Mouse (Mus musculus) stomach, postnatal 0 days (tissue): Measurements from ENCODE around the gene Gdap1l1. TPM values are rescaled to one million over a fixed set of nuclear protein-coding genes. Genes with fewer than 3 reads are reported as not detected.
A peak's percentile ranks its signal among the peaks of the same experiment; 100 is the strongest.

ENCODE experiments used
- ATAC-seq: fragments of 200-750 bp; cut with Nextera tagmentation; 2 replicates; pipeline ENCODE4 v1.8.0; 2017; ENCODE audit not compliant: low FRiP score, low TSS enrichment
- DNase-seq: peaks from one replicate; pipeline ENCODE4 v3.0.0-alpha.2; 2016; ENCODE audit warnings: low spot score
- H3K27ac ChIP-seq: fragments of 300-500 bp; sonication (generic); replicated peaks from 2 replicates; pipeline ENCODE4 v1.5.1; 2014; ENCODE audit warnings: mild to moderate bottlenecking, control low read depth
- H3K27me3 ChIP-seq: fragments of 300-500 bp; sonication (generic); 2 replicates; pipeline ENCODE4 v1.6.1; 2014; ENCODE audit warnings: low read length; ENCODE audit not compliant: control insufficient read depth, insufficient read depth
- H3K36me3 ChIP-seq: fragments of 300-500 bp; sonication (generic); 2 replicates; pipeline ENCODE4 v1.6.1; 2014; ENCODE audit warnings: low read length, mixed read lengths; ENCODE audit not compliant: control insufficient read depth, insufficient read depth
- H3K4me1 ChIP-seq: fragments of 300-500 bp; sonication (generic); replicated peaks from 2 replicates; pipeline ENCODE4 v1.6.1; 2014; ENCODE audit warnings: antibody characterized with exemption; ENCODE audit not compliant: control insufficient read depth, insufficient read depth
- H3K4me2 ChIP-seq: fragments of 300-500 bp; sonication (generic); replicated peaks from 2 replicates; pipeline ENCODE4 v1.6.1; 2014; ENCODE audit warnings: low read depth, mild to moderate bottlenecking, control low read depth, moderate library complexity
- H3K4me3 ChIP-seq: fragments of 300-500 bp; sonication (generic); 2 replicates; pipeline ENCODE4 v1.5.1; 2014; ENCODE audit warnings: low read depth, low read length, control low read depth
- H3K9ac ChIP-seq: fragments of 300-500 bp; sonication (generic); 2 replicates; pipeline ENCODE4 v1.6.1; 2014; ENCODE audit warnings: mild to moderate bottlenecking, low read length, control low read depth, mixed read lengths
- H3K9me3 ChIP-seq: fragments of 300-500 bp; sonication (generic); 2 replicates; pipeline ENCODE4 v1.6.1; 2016; ENCODE audit warnings: low read length; ENCODE audit not compliant: control insufficient read depth
- CTCF ChIP-seq: IDR thresholded peaks from 2 replicates; pipeline ENCODE4 v1.5.1; 2016; ENCODE audit warnings: antibody characterized with exemption, low read depth, mild to moderate bottlenecking, moderate library complexity
- EP300 ChIP-seq: optimal IDR thresholded peaks from 2 replicates; pipeline ENCODE3; 2016; ENCODE audit warnings: antibody characterized with exemption
- WGBS: fragments of 180-500 bp; shearing (Covaris S2); extraction: QIAGEN DNeasy Blood & Tissue Kit; methylation state at CpG from one replicate; pipeline ENCODE4 v1.1.7; 2014; 5-methylcytosine and 5-hydroxymethylcytosine counted together
- polyA plus RNA-seq: library from polyadenylated mRNA; unstranded; fragments of >200 nt; fragmentation: Nextera tagmentation; extraction: Ambion mirVana; gene quantifications from 2 replicates; pipeline ENCODE4 v1.2.1, GENCODE M21; 2015

Gene Gdap1l1
- polyA plus RNA-seq, 1 experiment from 2014 or later = 1.9 TPM

DNA sequence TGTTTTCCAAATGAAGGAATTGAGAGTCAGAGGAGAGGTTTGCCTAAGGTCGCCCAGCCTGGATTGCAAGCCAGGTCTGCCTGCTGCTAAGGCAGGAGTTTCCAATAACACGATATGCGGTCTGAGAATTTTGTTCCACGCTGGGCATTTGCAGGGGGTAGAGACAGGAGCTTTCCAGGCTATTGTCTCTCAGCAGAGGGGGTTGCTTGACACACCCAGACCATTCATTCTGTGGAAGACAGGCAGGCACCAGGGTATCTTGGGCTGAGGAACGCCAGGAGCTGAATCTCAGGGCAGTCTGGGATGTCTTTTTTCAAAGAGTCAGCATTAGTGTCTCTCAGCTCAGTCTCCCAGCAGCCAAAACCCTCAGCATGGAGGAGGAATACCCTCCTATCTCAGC is 54.8 kb downstream of the Gdap1l1 start:
- Histone ChIP-seq H3K4me1 (no peaks in the 10 kb centered on the region), H3K9me3 (no peaks in the 10 kb centered on the region), H3K27ac (no peak overlapping the region), H3K27me3 (no peaks in the 10 kb centered on the region), H3K36me3 (no peaks in the 10 kb centered on the region), H3K4me2 (no peak overlapping the region), H3K4me3 (no peak overlapping the region), H3K9ac (no peak overlapping the region)
- TF ChIP-seq EP300 (no peak), CTCF (no peak)
- 34% methylated on average over 5 of the region's 5 CpGs for WGBS
- DNase-seq (peak; percentile 13), ATAC-seq (no peak)

DNA sequence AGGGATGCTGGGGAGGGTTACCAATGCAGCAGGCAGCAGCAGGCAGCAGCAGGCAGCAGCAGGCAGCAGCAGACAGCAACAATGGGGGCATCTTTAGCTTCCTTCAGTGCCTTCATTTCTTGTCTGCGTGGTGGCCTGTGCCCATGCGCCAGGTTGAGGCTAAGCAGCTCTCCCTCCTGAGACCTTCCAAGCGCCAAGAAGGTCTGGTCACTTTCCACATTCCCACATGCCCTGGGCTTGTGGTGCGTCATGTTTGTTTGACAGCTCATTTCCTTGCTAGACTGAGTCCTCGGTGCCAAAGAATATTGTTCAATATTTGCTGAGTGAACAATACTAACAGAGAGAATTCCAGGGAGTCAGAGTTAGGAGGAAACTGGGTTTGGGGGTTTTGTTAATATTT is 55.7 kb downstream of the Gdap1l1 start:
- Histone ChIP-seq H3K9ac (no peak overlapping the region), H3K9me3 (no peaks in the 10 kb centered on the region), H3K27me3 (no peaks in the 10 kb centered on the region), H3K27ac (peak overlapping the region; percentile 63), H3K36me3 (no peaks in the 10 kb centered on the region), H3K4me3 (no peak overlapping the region), H3K4me2 (peak overlapping the region; percentile 23; the same call in 1 of the 2 replicates), H3K4me1 (no peaks in the 10 kb centered on the region)
- ATAC-seq (peak; percentile 93), DNase-seq (peak; percentile 81)
- WGBS = 10% methylated on average over 5 of the region's 5 CpGs
- TF ChIP-seq EP300 = no peak
- no peak for TF ChIP-seq CTCF

DNA sequence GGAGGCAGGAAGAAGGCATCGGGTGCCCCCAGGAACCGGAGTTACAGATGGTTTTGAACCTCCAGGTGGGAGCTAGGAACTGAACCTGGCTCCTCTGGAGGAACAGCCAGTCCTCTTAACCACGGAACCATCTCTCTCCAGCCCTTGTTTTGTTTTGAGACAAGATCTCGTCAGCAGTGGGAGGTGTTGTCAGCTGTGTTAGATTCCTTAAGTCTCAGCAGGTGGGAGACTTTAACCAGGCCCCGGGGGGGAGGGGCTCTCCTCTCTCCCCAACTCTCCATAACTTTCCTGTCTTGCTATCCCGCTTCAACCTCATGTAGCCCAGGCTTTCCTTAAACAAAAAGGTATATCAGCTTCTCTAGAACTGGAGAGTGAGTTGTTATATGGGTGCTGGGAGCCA is 56.2 kb downstream of the Gdap1l1 start:
- ATAC-seq = no peak
- TF ChIP-seq EP300 (no peak), CTCF (no peak)

DNA sequence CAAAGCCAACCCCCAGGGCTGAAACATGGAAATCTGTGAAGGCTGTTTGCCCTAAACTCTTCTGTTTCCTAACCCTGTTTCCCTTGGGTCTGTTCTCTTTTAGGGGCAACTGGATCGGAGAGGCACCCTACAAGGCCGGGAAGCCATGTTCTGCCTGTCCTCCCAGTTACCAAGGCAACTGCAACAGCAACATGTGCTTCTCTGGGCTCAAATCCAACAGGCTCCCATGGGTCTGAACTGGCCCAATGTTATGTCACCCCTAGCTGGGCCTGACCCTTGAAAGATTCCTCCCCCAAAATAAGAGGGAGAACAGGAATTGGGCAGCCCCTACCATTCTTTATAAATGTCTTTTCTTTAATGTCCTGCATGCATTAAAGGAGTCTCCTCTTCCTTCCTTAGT is 63.9 kb downstream of the Gdap1l1 start:
- no peak overlapping the region for H3K27ac ChIP-seq
- no peaks in the 10 kb centered on the region for H3K36me3 ChIP-seq
- no peak overlapping the region for H3K4me3 ChIP-seq
- no peaks in the 10 kb centered on the region for H3K27me3 ChIP-seq
- DNase-seq (no peak), ATAC-seq (no peak)
- H3K9ac ChIP-seq = no peak overlapping the region
- 57% methylated on average over 2 of the region's 2 CpGs for WGBS
- H3K4me2 ChIP-seq = no peak overlapping the region
- TF ChIP-seq CTCF = no peak
- no peak for TF ChIP-seq EP300
- no peaks in the 10 kb centered on the region for H3K9me3 ChIP-seq
- H3K4me1 ChIP-seq = no peaks in the 10 kb centered on the region

More for the DNA sequence above, 56.2 kb downstream of the Gdap1l1 start:
- Histone ChIP-seq H3K4me3 (no peak overlapping the region), H3K9ac (no peak overlapping the region), H3K4me1 (no peaks in the 10 kb centered on the region), H3K9me3 (no peaks in the 10 kb centered on the region), H3K27me3 (no peaks in the 10 kb centered on the region), H3K4me2 (no peak overlapping the region), H3K27ac (peak overlapping the region; percentile 56), H3K36me3 (no peaks in the 10 kb centered on the region)
- DNase-seq = no peak
- WGBS = 30% methylated on average over 6 of the region's 6 CpGs

DNA sequence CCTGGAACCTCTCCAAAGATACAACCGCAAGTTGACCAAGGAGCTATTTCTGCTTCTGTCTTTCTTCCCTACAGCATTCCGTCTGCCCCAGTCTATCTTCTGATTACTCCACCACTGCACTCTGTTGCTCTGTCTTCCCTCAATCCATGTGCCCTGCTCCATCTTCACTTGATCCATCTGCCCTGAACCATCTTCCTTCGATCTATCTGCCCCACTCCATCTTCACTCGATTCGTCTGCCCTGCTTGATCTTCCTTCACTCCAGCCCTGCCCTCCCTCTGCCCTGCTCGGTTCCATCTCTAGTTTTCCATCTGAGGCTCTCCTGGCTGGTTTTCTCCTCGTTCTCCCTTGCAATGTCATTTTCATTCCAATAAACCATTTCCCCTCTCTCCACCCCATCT is 64.9 kb downstream of the Gdap1l1 start:
- no peaks in the 10 kb centered on the region for H3K9me3 ChIP-seq
- no peak overlapping the region for H3K9ac ChIP-seq
- H3K27me3 ChIP-seq = no peaks in the 10 kb centered on the region
- H3K27ac ChIP-seq = no peak overlapping the region
- H3K4me2 ChIP-seq = no peak overlapping the region
- H3K36me3 ChIP-seq = no peaks in the 10 kb centered on the region
- no peak overlapping the region for H3K4me3 ChIP-seq
- H3K4me1 ChIP-seq = no peaks in the 10 kb centered on the region
- ATAC-seq (no peak), DNase-seq (no peak)
- WGBS = 65% methylated on average over 7 of the region's 7 CpGs
- TF ChIP-seq EP300 = no peak
- TF ChIP-seq CTCF = no peak

Other genes starting within 250 kb of the Gdap1l1 start
- gene Tox2, start 235.4 kb upstream of the Gdap1l1 start, polyA plus RNA-seq = 0.98 and 1.5 TPM in 2 replicates
- 13.6 and 13.9 TPM in 2 replicates for gene Jph2, start 40.5 kb upstream of the Gdap1l1 start, polyA plus RNA-seq
- gene Oser1, start 13.8 kb upstream of the Gdap1l1 start, polyA plus RNA-seq = 79.8 and 81.4 TPM in 2 replicates
- 11.2 TPM in 2 replicates for gene Fitm2, start 34.2 kb downstream of the Gdap1l1 start, polyA plus RNA-seq
- 0.23 and 0.40 TPM in 2 replicates for gene R3hdml, start 53.8 kb downstream of the Gdap1l1 start, polyA plus RNA-seq
- gene Hnf4a, start 68.3 kb downstream of the Gdap1l1 start, polyA plus RNA-seq = 24.2 and 27.7 TPM in 2 replicates
- gene Ttpal, start 163.8 kb downstream of the Gdap1l1 start, polyA plus RNA-seq = 19.9 and 20.8 TPM in 2 replicates
- gene Serinc3, start 206.7 kb downstream of the Gdap1l1 start, polyA plus RNA-seq = 35.8 and 36.4 TPM in 2 replicates
- gene Pkig, start 219.9 kb downstream of the Gdap1l1 start, polyA plus RNA-seq = 60.9 and 66.3 TPM in 2 replicates